Mouse (Mus musculus) heart, adult 2 months (tissue): ENCODE measurements around the gene Odf3. TPM values are rescaled to one million over a fixed set of nuclear protein-coding genes. Genes with fewer than 3 reads are reported as not detected.
"Not testable (repeated sequence)": the region's sequence is repeated elsewhere in the genome, so short reads cannot be mapped to it uniquely, and the experiment has no call there.

ENCODE experiments used
- DNase-seq, 2 experiments: peaks; one replicate each; pipeline ENCODE4 v3.0.0; 2021
- H3K27ac ChIP-seq: fragments of 200-600 bp; 2 replicates; pipeline ENCODE4 v1.8.1; 2022
- H3K27me3 ChIP-seq: fragments of 200-500 bp; 2 replicates; pipeline ENCODE4 v1.6.1; 2012; ENCODE audit warnings: mild to moderate bottlenecking, low read length, inconsistent platforms, mixed read lengths; ENCODE audit not compliant: control insufficient read depth, insufficient read depth
- H3K36me3 ChIP-seq: fragments of 200-500 bp; 2 replicates; pipeline ENCODE4 v1.6.1; 2012; ENCODE audit warnings: low read length, inconsistent platforms; ENCODE audit not compliant: control insufficient read depth, insufficient read depth
- H3K4me1 ChIP-seq: fragments of 200-500 bp; 2 replicates; pipeline ENCODE4 v1.6.1; 2011; ENCODE audit warnings: low read length; ENCODE audit not compliant: control insufficient read depth, insufficient read depth
- H3K4me3 ChIP-seq: fragments of 200-600 bp; 2 replicates; pipeline ENCODE4 v1.8.1; 2022
- H3K79me2 ChIP-seq: fragments of 200-500 bp; replicated peaks from 2 replicates; pipeline ENCODE4 v1.6.1; 2012; ENCODE audit warnings: mild to moderate bottlenecking, inconsistent platforms, low read length, moderate library complexity, mixed read lengths; ENCODE audit not compliant: control insufficient read depth, insufficient read depth
- H3K9ac ChIP-seq: fragments of 200-500 bp; 2 replicates; pipeline ENCODE4 v1.6.1; 2012; ENCODE audit warnings: low read depth, mild to moderate bottlenecking, control low read depth, inconsistent platforms, low read length, mixed read lengths
- CTCF ChIP-seq: fragments of 200-600 bp; IDR thresholded peaks from 2 replicates; pipeline ENCODE4 v1.8.1; 2022; ENCODE audit warnings: antibody characterized with exemption, mild to moderate bottlenecking, moderate library complexity
- EP300 ChIP-seq: fragments of 200-500 bp; IDR thresholded peaks from 2 replicates; pipeline ENCODE4 v1.6.1; 2011; ENCODE audit warnings: low read depth, low read length, control low read depth; ENCODE audit not compliant: insufficient read depth
- POLR2A ChIP-seq: fragments of 200-500 bp; IDR thresholded peaks from 2 replicates; pipeline ENCODE4 v1.6.1; 2011; ENCODE audit warnings: mild to moderate bottlenecking, low read depth, low read length, control low read depth; ENCODE audit not compliant: insufficient read depth
- WGBS: fragments of 180-500 bp; shearing (Covaris S2); methylation state at CpG from one replicate; pipeline ENCODE4 v1.1.7; 2018; 5-methylcytosine and 5-hydroxymethylcytosine counted together
- intact Hi-C: fragments of 180-260 bp; cut with DNase I; formaldehyde crosslinking; loops from one replicate; pipeline ENCODE4 v1.15.1; 2025
- polyA plus RNA-seq: library from polyadenylated mRNA; depleted of rRNA; stranded (reverse); fragments of >200 nt; gene quantifications from 2 replicates; pipeline ENCODE4 v1.2.3, GENCODE M21; 2012
- total RNA-seq, 2 experiments: library from RNA; stranded (reverse); gene quantifications; 2 replicates each; pipeline ENCODE4 v1.2.3; 2021

Gene Odf3
- total and polyA plus RNA-seq, 3 experiments: 0.25 TPM; not detected in 2

DNA sequence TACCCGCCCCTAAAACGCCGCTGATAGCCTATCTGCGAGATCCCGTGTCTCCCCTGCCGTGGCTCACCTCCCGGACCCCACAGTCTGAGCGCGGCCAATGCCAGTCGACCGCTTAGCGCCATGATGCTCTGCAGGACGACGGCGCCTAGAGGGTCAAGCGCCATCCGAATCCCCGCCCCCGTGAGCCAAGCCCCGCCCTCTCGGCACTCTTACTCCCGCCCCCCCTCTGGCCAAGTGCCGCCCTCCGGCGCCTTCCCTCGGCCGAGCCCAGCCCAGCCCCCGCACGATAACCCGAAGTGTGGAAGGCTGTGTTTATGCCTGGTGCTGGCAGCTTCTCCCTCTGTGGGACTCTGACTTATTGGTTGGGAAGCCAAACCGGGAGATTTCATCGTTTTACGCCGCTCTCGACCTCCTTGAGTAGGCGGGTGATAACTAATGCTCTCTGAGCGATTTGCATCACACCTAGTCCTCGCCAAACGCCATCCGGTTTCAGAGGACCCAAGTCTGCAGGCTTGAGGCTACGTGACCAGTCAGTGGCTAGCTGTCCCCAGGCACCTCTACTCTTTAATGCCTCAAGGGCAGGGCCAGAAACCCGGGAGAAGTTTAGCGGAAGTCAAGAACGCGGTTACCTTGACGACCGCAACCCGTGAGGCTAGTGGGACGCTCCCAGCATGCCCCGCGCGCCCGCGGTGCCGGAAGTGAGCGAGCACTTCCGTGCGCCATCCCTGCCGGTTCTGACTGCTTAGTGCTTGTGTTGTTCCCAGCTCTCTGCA lies 34.3 kb downstream of the Odf3 start, which contains the start of the genes Psmd13 and Sirt3:
Gene Psmd13 (plus strand): TSS at position 273 of the 773 bp plus-strand sequence.
Gene Sirt3 (minus strand): TSS at position 614 of the 773 bp plus-strand sequence.
- Histone ChIP-seq H3K4me1 (peaks cover 2% of the 10 kb centered on the region), H3K36me3 (no peaks in the 10 kb centered on the region), H3K27me3 (no peaks in the 10 kb centered on the region), H3K9ac (peak within 1 kb of the TSS; percentile 83), H3K79me2 (no peaks in the 10 kb centered on the region; the same call in 1 of the 2 replicates), H3K27ac (peak within 1 kb of the TSS; percentile 91), H3K4me3 (peak within 1 kb of the TSS; percentile 72)
- peak; percentile 6; the same call in 1 of the 2 replicates for TF ChIP-seq CTCF
- 0 out of 2 replicates have a peak, but pooled peaks have one; percentile 22 for TF ChIP-seq EP300
- TF ChIP-seq POLR2A: peak; percentile 64
- intact Hi-C loops: loop anchor here (1.0 to 5.0 kb wide), 2 partner anchors 25 to 35 kb away; partner anchors contain the start of genes Bet1l, Odf3 and Scgb1c1
- under 1% methylated on average over 59 of the region's 59 CpGs for WGBS
- DNase-seq: peak; percentile 95

DNA sequence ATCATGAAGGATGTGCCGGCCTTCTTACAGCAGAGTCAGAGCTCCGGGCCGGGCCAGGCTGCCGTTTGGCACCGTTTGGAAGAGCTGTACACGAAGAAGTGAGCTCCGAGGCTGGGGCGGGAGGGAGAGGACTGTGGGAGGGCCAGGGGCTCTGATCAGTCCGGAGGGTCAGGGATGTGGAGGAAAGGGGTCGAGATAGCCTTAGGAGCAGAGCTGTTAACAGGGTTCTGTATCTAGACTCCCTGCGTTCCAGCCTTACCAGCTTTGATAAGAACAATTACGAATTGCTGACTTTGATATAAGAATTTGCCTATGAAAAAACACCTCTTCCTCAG lies 34.8 kb downstream of the Odf3 start:
- Histone ChIP-seq H3K27me3 (no peaks in the 10 kb centered on the region), H3K79me2 (no peaks in the 10 kb centered on the region; the same call in 1 of the 2 replicates), H3K36me3 (no peaks in the 10 kb centered on the region), H3K4me3 (peak overlapping the region; percentile 72), H3K9ac (peak overlapping the region; percentile 57), H3K27ac (peak overlapping the region; percentile 91), H3K4me1 (peaks cover 2% of the 10 kb centered on the region)
- WGBS: 1% methylated on average over 12 of the region's 12 CpGs
- intact Hi-C loops: loop anchor here (1.0 to 5.0 kb wide), 2 partner anchors 25 to 35 kb away; partner anchors contain the start of genes Bet1l, Odf3 and Scgb1c1
- TF ChIP-seq CTCF (no peak), POLR2A (no peak), EP300 (no peak)
- DNase-seq: no peak

DNA sequence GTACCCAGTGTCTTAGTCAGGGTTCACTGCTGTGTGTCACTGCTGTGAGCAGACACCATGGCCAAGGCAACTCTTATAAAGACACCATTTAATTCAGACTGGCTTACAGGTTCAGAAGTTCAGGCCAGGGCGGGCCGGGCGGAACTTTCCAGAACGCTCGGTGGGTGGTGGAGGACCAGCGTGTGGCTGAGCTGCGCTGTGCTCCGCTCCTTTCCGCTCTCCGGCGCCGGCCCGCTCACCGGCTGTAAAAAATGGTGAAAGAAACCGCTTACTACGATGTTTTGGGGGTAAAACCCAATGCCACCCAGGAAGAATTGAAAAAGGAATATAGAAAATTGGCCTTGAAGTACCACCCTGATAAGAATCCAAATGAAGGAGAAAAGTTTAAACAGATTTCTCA lies 43.0 kb downstream of the Odf3 start:
- H3K27me3 ChIP-seq, H3K27ac ChIP-seq, DNase-seq, H3K9ac ChIP-seq, H3K4me1 ChIP-seq, H3K4me3 ChIP-seq, intact Hi-C loops, H3K79me2 ChIP-seq, H3K36me3 ChIP-seq: not testable (repeated sequence)
- WGBS: 96% methylated on average over 16 of the region's 16 CpGs

DNA sequence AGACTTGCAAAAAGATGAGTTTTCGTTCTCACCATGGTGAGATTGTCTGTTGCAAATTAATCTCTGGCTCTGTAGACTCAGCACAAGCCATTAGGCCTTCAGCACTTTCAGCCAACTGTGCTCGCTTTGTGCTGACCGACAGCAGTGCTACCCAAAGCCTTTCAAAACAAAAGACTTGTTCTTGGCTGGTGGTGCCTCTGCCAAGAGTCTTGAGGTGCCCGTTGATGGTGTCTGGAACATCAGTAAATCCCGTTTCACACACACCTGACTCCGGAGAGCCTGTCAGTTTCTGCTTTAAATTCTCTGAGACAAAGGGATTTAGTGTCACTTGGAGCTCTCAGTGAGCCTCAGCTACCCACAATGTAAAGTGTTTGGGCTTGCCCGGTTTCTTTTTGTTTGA lies 46.4 kb downstream of the Odf3 start:
- TF ChIP-seq EP300: no peak
- TF ChIP-seq CTCF: no peak
- no peak for TF ChIP-seq POLR2A
- no peaks in the 10 kb centered on the region; the same call in 1 of the 2 replicates for H3K36me3 ChIP-seq
- intact Hi-C loops: no loop called here
- H3K27ac ChIP-seq: no peak overlapping the region
- H3K27me3 ChIP-seq: no peaks in the 10 kb centered on the region
- DNase-seq: no peak
- H3K79me2 ChIP-seq: no peaks in the 10 kb centered on the region
- H3K9ac ChIP-seq: no peak overlapping the region
- no peaks in the 10 kb centered on the region; the same call in 1 of the 2 replicates for H3K4me1 ChIP-seq
- no peak overlapping the region for H3K4me3 ChIP-seq
- 92% methylated on average over 7 of the region's 7 CpGs for WGBS

DNA sequence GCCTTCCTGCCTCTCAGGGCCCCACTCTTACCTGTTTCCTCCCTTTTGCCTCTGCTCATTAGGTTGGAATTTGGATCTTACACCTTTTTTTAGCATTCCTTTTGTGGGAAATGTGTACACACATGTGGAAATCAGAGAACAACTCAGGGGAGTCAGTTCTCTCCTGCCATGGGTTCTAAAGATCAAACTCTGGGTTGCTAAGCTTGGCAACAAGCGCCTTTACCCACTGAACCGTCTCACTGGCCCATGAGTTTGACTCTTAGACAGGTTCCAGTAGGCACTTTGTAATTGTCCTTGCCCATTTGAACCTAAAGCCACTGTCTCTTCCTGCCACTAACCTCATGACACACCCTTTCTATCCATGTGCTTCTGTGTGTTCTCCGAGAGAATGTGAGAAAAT lies 47.0 kb downstream of the Odf3 start:
- Histone ChIP-seq H3K4me3 (no peak overlapping the region), H3K4me1 (no peaks in the 10 kb centered on the region; the same call in 1 of the 2 replicates), H3K79me2 (no peaks in the 10 kb centered on the region), H3K9ac (no peak overlapping the region), H3K27ac (no peak overlapping the region), H3K36me3 (no peaks in the 10 kb centered on the region; the same call in 1 of the 2 replicates), H3K27me3 (no peaks in the 10 kb centered on the region)
- intact Hi-C loops: no loop called here
- DNase-seq: no peak
- TF ChIP-seq EP300 (no peak), CTCF (no peak), POLR2A (no peak)
- 90% methylated on average over 3 of the region's 3 CpGs for WGBS

DNA sequence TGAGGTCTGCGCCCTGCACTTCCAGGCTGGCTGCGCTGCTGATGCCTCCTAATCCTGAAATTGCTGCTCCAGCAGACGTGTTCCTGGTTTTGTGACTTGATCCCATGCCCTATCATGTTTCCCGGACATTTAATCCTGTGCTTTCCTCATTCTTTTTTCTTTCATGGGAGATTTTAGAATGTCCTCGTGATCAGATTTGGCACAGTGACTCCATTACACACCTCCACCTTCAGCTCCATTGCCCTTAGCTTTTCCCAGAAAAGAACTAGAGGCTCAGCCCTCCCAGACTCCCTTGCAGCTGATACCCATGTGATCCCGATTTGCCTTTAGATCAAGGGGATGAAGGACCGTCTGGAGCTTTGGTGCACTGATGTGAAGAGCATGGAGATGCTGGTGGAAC lies 50.3 kb downstream of the Odf3 start:
- Histone ChIP-seq H3K79me2 (no peaks in the 10 kb centered on the region), H3K4me3 (no peak overlapping the region), H3K27ac (no peak overlapping the region), H3K4me1 (no peaks in the 10 kb centered on the region; the same call in 1 of the 2 replicates), H3K9ac (no peak overlapping the region), H3K36me3 (no peaks in the 10 kb centered on the region; the same call in 1 of the 2 replicates), H3K27me3 (no peaks in the 10 kb centered on the region)
- intact Hi-C loops: no loop called here
- no peak for DNase-seq
- TF ChIP-seq CTCF (no peak), POLR2A (no peak), EP300 (no peak)
- WGBS: 85% methylated on average over 7 of the region's 7 CpGs
